Mouse (Mus musculus) erythroblast, embryonic 14.5 days (primary cell): ENCODE measurements around the gene Ankrd28.
"Not testable (repeated sequence)": the region's sequence is repeated elsewhere in the genome, so short reads cannot be mapped to it uniquely, and the experiment has no call there.

Experiments used
- GATA1 ChIP-seq: IDR thresholded peaks from 2 replicates; pipeline ENCODE4 v1.6.1; 2012; ENCODE audit warnings: low read length, inconsistent platforms, mixed read lengths
- TAL1 ChIP-seq: IDR thresholded peaks from 3 replicates; pipeline ENCODE4 v1.6.1; 2012; ENCODE audit warnings: low read length, inconsistent platforms, mixed read lengths

DNA sequence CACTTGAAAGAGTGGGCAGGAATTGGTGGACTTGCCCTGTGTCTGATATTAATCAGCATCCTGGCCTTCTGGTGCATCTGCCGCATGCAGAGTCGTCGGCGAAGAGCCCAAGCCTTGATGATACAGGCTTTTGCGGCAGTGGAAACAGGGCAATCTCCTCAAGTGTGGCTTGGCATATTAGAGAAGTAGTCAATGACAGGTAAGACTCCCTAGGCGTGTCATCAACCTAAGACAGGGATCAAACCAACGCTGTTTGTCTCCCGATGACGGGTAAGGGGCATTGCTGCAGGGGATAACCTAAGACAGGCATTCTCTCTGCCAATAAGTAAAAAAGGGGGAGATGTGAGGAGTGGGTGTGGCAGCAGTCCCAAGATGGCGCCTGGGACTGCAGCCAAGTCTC, 35.9 kb upstream of the Ankrd28 start:
- TF ChIP-seq GATA1, TAL1: not testable (repeated sequence)
